Mouse (Mus musculus): ENCODE data around the gene Fars2.

DNA sequence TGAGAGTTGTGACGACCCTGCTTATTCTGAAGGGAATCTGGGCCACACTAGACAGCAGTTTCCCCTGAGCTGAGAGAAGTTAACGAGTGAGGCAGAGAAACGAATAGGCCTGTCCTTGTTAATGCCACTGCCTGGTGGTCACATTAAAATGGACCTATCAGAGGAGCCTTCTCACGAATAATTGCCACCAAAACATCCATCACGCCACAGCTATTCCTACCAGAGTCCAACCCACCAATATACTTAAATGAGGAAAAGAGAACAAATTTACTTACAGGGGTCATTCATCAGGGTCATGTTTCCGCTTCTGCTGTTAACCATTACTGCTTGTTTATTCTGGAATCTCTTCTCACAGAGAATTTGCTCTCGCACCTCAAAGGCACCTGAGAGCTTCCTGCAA is 531.0 kb downstream of the Fars2 start:
- TF ChIP-seq CTCF (IDR thresholded peaks at IDR 0.05; ENCODE audit: extremely low read depth, insufficient read length, insufficient replicate concordance, low read depth, low read length) (no peak), POLR2A (IDR thresholded peaks at IDR 0.05; ENCODE audit: low read depth, low read length) (no peak)

All from small intestine, adult 2 months (tissue).